Mouse (Mus musculus): ENCODE results near the gene Mmp25.

The Mmp25 gene

DNA sequence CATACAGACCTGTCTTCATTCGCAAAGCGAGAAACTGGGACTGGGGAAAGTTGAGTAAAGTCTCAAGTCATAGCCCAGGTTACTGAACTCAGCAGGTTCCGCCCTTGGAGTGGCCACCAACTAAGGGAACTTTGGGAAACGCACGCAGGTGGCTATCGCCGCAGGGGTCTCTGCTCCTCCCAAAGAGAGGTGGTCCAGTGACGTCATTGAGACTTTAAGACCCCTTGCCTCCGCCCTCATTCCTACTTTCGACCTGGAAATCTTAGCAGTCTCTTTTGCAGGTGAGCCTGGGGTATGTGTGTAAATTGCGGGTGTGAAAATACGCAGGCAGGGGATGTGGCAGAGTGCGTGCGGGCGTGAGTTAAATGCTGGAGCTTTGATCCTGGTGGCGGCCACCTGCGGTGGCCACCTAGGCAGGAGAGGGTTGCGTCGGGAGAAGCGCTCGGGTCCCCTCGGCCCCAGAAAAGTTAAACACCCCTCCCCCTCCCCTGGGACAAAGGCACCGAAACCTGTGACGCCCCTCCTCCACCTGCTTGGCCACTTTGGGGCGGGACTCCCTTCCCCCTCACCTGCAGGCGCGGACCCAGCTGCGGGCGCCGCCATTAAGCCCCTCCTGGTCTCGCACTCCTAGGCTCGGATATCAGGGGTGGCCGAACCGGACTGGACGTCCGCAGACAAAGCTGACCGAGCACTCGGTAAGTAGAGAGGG is 34.2 kb upstream of the Mmp25 start, which contains the start of gene Cldn6:
Gene Cldn6, plus strand, starts transcription at position 123 of the 709 bp plus-strand sequence.
- peak within 1 kb of the TSS; percentile 76 for H3K4me3 ChIP-seq (replicated peaks; ENCODE audit: low read length)
- TF ChIP-seq CTCF (conservative IDR thresholded peaks at IDR 0.05; ENCODE audit: low read length) (no peak), POU5F1 (IDR thresholded peaks at IDR 0.05; ENCODE audit: borderline replicate concordance, low read length) (no peak), NANOG (IDR thresholded peaks at IDR 0.05; ENCODE audit: borderline replicate concordance, low read length) (no peak)
- peaks cover 24% of the 10 kb centered on the region for H3K36me3 ChIP-seq (ENCODE audit: insufficient read depth, low read length)
- peaks cover 70% of the 10 kb centered on the region for H3K27me3 ChIP-seq (ENCODE audit: insufficient read depth, low read length)
- peaks cover 94% of the 10 kb centered on the region for H3K4me1 ChIP-seq (replicated peaks; ENCODE audit: low read depth, low read length)
- no peaks in the 10 kb centered on the region for H3K9me3 ChIP-seq (ENCODE audit: low read length)

DNA sequence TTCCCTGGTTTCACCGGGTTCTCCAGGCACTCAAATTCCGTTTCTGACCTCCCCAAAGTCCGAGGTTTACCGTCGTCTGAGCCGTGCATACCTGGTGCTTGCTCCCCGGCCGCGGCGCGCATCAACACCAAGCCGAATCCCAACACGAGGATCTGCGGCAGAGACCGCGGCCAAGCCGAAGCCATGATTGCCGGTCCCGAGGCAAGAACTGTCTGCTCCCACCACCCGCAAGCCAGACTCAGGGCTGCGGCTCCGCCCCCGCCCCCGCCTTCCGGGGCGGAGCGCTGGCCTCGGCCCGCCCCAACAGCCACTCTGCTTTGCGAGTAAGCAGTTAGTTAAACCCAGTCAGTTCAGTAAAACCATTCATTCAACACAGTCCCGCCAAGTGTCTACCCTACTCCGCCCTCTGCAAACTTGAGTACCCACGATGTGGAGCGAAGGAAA is 32.2 kb upstream of the Mmp25 start, which contains the start of gene Tnfrsf12a:
Gene Tnfrsf12a, minus strand, starts transcription at position 233 of the 444 bp plus-strand sequence.
- Histone ChIP-seq H3K27me3 (ENCODE audit: insufficient read depth, low read length) (peaks cover 55% of the 10 kb centered on the region), H3K4me1 (replicated peaks; ENCODE audit: low read depth, low read length) (peaks cover 89% of the 10 kb centered on the region), H3K4me3 (replicated peaks; ENCODE audit: low read length) (peak within 1 kb of the TSS; percentile 89), H3K9me3 (ENCODE audit: low read length) (no peaks in the 10 kb centered on the region), H3K36me3 (ENCODE audit: insufficient read depth, low read length) (peaks cover 26% of the 10 kb centered on the region)
- TF ChIP-seq NANOG (IDR thresholded peaks at IDR 0.05; ENCODE audit: borderline replicate concordance, low read length) (no peak), POU5F1 (IDR thresholded peaks at IDR 0.05; ENCODE audit: borderline replicate concordance, low read length) (no peak), CTCF (conservative IDR thresholded peaks at IDR 0.05; ENCODE audit: low read length) (no peak)

DNA sequence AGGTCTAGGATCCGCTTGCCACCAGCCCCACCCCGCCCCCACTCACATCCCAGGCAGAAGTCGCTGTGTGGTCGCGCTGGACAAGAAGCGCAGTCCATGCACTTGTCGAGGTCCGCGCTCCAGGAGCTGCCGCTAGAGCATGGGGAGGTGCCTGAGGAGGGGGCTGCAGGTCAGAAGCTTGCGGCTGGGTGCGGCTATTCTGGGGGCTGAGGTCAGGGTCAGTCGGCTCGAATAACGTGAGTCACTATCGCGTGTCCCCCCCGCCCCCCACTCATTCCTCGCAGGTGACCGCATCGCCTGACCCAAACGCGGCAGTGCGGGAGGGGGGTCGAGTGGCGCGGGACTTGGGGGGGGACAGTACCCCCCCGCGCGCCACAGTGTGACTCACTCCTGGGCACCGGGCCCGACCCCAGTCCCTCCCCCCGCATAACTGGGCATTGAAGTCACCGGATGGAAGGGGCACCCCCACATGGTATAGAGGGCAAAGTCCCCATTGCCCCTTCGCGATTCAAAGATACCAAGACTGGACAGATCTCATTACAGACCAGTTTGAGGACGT is 31.5 kb upstream of the Mmp25 start:
- Histone ChIP-seq H3K4me3 (replicated peaks; ENCODE audit: low read length) (peak overlapping the region; percentile 89), H3K27me3 (ENCODE audit: insufficient read depth, low read length) (peaks cover 48% of the 10 kb centered on the region), H3K9me3 (ENCODE audit: low read length) (no peaks in the 10 kb centered on the region), H3K4me1 (replicated peaks; ENCODE audit: low read depth, low read length) (peaks cover 89% of the 10 kb centered on the region), H3K36me3 (ENCODE audit: insufficient read depth, low read length) (peaks cover 28% of the 10 kb centered on the region)
- TF ChIP-seq NANOG (IDR thresholded peaks at IDR 0.05; ENCODE audit: borderline replicate concordance, low read length) (no peak), CTCF (conservative IDR thresholded peaks at IDR 0.05; ENCODE audit: low read length) (no peak), POU5F1 (IDR thresholded peaks at IDR 0.05; ENCODE audit: borderline replicate concordance, low read length) (no peak)

DNA sequence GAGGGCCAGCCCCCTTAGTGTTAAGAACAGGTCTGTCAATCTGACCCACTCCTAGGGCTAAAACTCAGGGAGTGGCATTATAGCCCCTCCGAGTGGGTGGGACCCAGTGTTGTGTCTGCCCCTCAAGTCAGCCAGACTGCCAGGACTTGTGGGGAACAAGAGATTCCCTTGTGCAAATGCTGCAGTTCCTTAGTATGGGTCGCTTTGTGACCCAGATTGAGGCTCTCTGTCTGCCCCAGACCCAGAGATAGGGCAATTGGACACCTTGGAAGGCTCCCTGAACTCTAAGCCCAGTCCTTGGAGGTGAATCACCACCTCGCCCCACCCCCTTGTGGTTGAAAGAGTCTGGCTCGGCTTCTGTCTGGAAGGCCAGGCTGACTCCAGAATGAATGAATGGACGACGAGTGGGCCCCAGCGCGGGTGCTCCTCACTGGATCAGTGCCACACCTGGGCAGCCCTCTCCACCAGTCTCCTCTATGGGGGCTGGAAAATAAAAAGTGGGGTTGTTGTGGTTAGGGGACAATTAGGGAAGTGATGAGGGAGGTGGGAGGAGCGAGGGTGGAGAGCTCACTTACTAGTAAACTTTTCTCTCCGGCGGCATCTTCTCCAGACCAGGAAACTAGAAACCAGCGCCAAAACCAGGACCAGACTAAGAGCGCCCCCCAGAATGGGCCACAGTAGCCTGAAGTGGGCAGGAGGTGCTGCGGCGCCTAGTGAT is 30.6 kb upstream of the Mmp25 start:
- H3K27me3 ChIP-seq (ENCODE audit: insufficient read depth, low read length) = peaks cover 40% of the 10 kb centered on the region
- H3K4me3 ChIP-seq (replicated peaks; ENCODE audit: low read length) = peak overlapping the region; percentile 89
- TF ChIP-seq NANOG (IDR thresholded peaks at IDR 0.05; ENCODE audit: borderline replicate concordance, low read length) (no peak), CTCF (conservative IDR thresholded peaks at IDR 0.05; ENCODE audit: low read length) (0 out of 2 replicates have a peak, but pooled peaks have one; percentile 4)
- peaks cover 22% of the 10 kb centered on the region for H3K36me3 ChIP-seq (ENCODE audit: insufficient read depth, low read length)
- no peaks in the 10 kb centered on the region for H3K9me3 ChIP-seq (ENCODE audit: low read length)
- H3K4me1 ChIP-seq (replicated peaks; ENCODE audit: low read depth, low read length) = peaks cover 88% of the 10 kb centered on the region

DNA sequence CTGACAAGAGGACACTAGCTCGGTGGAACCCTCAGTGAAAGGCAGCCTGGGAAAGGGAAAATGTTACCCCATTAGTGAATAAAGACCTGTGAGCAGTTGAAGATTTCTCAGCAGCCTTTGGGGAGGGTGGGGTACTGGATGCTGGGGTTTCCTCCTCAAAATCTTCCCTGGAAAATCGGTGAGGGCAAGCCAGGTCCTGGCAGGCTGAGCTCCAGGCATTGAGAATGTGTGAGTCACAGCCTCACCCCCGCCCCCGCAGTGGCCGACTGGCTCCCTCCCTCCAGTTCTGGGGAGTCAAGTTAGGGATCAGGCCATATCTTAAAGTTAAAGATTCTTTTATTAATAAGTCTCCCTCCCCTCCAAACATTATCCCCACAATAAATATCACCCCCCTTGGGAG is 30.1 kb upstream of the Mmp25 start:
- no peak for TF ChIP-seq POU5F1 (IDR thresholded peaks at IDR 0.05; ENCODE audit: borderline replicate concordance, low read length)

DNA sequence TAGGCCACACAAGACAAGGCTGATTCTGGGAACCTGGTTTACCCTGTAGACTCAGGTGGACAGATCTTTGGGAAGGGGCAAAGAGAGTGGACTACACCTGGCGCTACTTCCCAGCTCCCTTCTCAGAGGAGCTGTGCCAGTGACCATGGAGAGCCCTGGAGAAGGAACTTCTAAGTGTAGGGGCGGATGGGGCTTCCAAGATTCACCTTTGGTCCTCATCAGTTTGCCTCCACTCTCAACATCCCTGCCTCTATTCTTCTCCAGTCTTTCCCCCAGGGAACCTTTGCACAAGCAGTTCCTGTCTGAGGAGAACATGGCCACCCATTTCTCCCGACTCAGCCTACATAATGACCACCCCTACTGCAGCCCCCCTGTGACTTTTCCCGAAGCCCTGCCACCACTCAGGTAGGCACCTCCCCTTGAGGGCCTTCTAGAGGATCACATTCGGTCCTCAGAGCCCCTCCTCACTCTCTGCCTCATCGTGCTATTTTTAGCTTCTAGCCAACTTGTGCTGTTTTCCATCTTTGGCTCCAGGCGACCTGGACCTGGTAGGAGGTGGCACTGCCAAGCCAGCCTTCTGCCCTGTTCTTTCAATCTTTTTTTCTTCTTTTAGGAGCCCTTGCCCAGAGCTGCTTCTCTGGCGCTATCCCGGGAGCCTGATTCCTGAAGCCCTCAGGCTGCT is 29.3 kb upstream of the Mmp25 start:
- Histone ChIP-seq H3K36me3 (ENCODE audit: insufficient read depth, low read length) (peaks cover 34% of the 10 kb centered on the region), H3K27me3 (ENCODE audit: insufficient read depth, low read length) (peaks cover 28% of the 10 kb centered on the region), H3K4me1 (replicated peaks; ENCODE audit: low read depth, low read length) (peaks cover 88% of the 10 kb centered on the region), H3K4me3 (replicated peaks; ENCODE audit: low read length) (peak overlapping the region; percentile 89), H3K9me3 (ENCODE audit: low read length) (no peaks in the 10 kb centered on the region)
- TF ChIP-seq POU5F1 (IDR thresholded peaks at IDR 0.05; ENCODE audit: borderline replicate concordance, low read length) (no peak), NANOG (IDR thresholded peaks at IDR 0.05; ENCODE audit: borderline replicate concordance, low read length) (no peak), CTCF (conservative IDR thresholded peaks at IDR 0.05; ENCODE audit: low read length) (no peak)

More for the DNA sequence above, 30.1 kb upstream of the Mmp25 start:
- H3K9me3 ChIP-seq (ENCODE audit: low read length) = no peaks in the 10 kb centered on the region
- H3K4me3 ChIP-seq (replicated peaks; ENCODE audit: low read length) = peak overlapping the region; percentile 89
- H3K4me1 ChIP-seq (replicated peaks; ENCODE audit: low read depth, low read length) = peaks cover 88% of the 10 kb centered on the region
- H3K27me3 ChIP-seq (ENCODE audit: insufficient read depth, low read length) = peaks cover 35% of the 10 kb centered on the region
- peaks cover 27% of the 10 kb centered on the region for H3K36me3 ChIP-seq (ENCODE audit: insufficient read depth, low read length)

DNA sequence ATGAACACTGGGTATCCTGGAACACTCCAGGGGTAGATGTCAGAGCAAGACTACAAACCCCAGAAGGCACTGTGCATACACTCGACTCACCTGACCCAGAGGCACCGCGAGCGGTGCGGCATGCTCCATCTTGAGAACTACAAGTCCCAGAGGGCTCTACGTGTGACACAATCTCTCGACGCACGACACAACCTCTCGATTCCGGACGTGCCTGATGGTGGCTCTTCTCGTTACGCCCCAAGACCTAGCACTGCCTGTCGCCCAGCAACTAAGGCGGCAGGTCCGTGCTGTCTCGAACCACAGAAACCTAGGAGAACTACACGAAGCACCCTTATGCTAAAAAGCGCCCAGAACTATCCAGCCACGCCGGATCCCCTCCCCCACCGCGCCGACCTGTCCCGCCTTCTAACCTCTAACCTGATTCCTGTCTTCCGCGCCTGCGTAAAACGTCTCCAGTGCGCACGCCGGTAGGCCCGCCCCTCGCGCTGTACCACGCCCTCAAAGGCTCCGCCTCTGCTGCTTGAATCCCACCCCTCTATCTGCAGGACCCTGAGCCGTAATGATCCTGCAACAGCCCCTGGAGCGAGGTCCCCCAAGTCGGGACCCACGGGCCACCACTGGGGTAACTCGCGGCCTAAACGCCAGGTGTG is 28.5 kb upstream of the Mmp25 start, which contains the start of the genes Hcfc1r1 and Thoc6:
Gene Hcfc1r1, plus strand, starts transcription at position 173 of the 650 bp plus-strand sequence.
Gene Thoc6, minus strand, starts transcription at position 459 of the 650 bp plus-strand sequence.
- Histone ChIP-seq H3K4me1 (replicated peaks; ENCODE audit: low read depth, low read length) (peaks cover 88% of the 10 kb centered on the region), H3K36me3 (ENCODE audit: insufficient read depth, low read length) (peaks cover 43% of the 10 kb centered on the region), H3K4me3 (replicated peaks; ENCODE audit: low read length) (peak within 1 kb of the TSS; percentile 89), H3K9me3 (ENCODE audit: low read length) (no peaks in the 10 kb centered on the region), H3K27me3 (ENCODE audit: insufficient read depth, low read length) (peaks cover 19% of the 10 kb centered on the region)
- TF ChIP-seq CTCF (conservative IDR thresholded peaks at IDR 0.05; ENCODE audit: low read length) (no peak), NANOG (IDR thresholded peaks at IDR 0.05; ENCODE audit: borderline replicate concordance, low read length) (no peak), POU5F1 (IDR thresholded peaks at IDR 0.05; ENCODE audit: borderline replicate concordance, low read length) (no peak)
